Mouse (Mus musculus): ENCODE results near the gene Cacnb4.

Gene Cacnb4

DNA sequence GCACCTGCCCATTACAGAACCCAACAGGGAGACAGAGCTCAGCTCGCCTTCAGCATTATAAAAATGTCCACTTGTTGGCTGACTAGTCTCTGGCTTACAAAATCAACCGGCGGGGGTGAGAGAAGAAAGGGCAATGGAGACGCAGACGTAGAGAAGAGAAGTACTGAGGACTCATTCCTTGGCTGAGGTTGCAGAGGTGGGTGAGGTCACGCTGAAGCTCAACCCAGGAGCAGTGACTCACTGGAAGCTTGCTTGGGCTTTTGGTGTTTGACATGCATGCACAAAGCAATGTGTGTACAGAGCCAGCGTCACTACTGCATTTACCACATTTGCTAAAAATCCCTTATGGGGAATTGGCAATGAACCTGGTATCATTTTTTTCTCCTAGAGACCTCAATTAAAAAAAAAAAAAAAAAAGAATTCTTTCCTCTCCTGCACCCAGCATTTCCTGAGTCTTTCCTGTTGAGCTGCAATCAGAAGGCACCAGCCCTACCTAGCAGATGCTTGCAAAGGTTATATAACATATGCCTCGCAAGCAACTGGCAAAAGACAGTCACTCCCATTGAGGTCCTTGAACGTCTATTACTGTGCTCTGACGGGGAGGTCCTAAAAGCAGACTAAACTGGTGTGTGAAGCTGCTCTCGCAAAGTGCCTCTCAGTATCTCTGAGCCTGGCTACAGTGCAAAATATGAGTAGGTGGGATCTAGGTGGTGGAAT lies 150.6 kb downstream of the Cacnb4 start:
- no peak for DNase-seq (ENCODE audit: low spot score in 2 of 2)

DNA sequence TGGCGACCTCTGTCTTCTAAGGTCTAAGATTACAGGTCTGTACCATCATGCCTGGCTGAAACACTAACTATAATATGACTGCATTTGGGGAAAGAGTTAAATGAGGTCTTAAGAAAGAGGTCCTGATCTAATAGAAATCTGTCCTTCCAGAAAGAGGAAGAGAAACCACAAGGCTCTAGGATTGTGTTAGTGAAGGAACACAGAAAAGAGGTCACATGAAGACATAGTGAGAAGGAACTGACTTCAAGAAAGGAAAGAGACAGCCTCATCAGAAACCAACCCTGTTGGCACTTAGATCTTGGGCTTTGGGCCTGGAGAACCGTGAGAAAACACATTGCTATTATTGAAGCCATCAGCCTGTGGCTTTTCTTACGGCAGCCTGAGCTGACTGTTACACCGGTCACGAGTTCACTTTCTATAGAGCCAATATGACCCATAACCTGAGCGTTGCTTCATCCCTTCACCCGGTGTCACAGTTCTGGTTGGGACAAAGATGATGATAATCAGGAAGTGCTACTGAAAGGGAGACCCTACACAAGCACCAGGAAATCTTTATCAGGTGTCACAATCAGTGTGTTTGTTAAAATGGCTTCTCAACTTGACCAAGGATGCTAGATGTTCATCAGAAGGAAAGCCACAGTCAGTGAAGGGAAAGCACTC lies 153.4 kb downstream of the Cacnb4 start:
- DNase-seq (ENCODE audit: low spot score in 2 of 2), result peak in 1 of 2 experiments; percentile 8

DNA sequence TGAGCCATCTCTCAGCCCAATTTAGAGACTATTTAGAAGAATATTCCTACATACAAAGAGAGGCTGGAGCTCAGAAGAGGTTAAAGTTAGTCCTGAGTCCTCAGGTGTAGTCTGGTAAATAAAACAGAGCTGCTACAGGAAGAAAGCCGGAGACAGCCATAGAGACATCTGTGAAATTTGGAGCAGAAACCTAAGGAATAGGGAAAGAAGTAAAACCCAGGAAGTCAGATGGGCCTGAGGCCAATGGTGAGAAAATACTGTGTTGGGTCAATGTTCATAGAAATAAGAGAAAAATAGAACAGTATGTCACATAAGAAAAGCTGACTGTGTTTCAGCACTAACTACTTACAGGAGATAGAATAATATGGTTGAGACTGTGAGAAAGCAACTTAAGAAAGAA lies 155.6 kb downstream of the Cacnb4 start:
- DNase-seq (ENCODE audit: low spot score in 2 of 2), result no peak

DNA sequence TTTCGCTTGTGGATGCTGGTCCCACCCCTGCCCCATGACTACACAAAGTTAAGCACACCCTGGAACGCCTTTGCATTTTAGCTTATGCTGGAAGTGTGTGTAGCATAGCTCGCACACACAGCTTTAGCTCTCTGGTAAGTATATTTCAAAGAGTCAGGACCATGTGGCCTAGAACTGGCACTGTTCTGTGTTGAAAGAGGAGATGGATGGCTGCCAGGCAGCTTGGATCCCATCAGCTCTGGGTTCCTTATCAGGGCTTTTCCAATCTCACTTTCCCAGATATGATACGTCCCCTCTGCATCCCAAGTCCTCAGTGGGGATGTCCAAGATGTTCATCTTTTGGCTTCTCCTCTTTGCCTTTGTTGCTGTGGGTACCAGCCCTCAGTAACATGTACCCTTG lies 157.9 kb downstream of the Cacnb4 start:
- no peak for DNase-seq (ENCODE audit: low spot score in 2 of 2)

DNA sequence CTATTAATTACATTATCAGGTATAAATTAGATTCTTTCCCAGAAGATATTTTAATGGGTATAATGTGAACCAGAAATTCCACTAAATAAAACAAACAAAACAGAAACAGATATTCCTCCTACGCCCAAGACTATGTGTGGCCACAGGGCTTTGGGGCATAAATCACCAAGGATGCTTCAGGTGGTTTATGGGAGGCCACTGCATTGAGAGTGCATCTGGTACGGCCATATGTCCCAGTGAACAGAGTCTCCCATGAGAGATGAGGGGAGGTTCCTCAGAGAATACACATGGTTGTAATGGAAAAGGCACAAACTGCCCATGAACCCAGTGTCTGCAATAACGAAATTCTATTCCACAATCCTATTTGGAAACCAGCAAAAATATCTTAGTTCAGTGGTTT lies 160.1 kb downstream of the Cacnb4 start:
- no peak for DNase-seq (ENCODE audit: low spot score in 2 of 2)

DNA sequence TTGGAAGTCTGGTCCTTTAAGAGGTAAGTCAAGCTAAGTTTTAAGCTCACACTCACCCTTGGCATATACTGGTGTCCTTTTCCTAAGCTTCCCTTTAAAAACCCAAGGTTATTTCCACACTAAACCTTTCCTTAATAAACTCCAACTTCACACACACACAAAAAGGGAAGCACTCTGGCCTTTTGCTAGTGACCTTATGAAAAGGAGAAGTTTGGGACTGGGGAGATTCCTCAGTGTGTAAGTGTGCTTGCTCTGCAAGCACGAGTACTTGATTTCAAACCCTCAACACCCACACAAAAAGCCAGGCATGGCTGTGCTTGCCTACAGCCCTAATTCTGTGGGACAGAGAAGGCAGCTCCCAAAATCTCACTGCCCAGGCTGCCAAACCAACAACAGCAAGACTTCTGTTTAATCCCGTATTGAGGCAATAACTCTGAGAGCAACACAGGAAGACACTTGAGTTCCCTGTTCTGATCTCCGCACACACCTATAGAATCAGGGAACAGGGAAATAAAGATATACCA lies 163.7 kb downstream of the Cacnb4 start:
- peak in 1 of 2 experiments; percentile 14 for DNase-seq (ENCODE audit: low spot score in 2 of 2)

DNA sequence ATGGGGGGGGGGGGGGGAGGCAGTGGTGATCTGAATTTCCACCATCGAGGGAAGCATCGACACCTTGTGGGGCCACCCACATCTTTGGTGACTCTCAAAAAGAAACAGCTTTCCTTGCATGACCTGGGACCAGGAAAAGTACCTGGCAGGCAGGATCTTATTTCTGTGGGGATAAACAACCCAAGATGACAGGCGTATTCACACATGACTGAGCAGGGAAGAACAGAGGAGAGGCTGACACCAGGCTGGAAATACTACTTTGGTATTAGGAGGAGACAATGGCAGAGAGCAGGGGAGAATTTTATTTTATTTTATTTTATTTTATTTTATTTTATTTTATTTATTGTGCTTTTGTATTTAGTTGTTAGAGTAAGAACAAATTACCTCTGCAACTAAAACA lies 164.4 kb downstream of the Cacnb4 start:
- DNase-seq (ENCODE audit: low spot score in 2 of 2), result no peak

DNA sequence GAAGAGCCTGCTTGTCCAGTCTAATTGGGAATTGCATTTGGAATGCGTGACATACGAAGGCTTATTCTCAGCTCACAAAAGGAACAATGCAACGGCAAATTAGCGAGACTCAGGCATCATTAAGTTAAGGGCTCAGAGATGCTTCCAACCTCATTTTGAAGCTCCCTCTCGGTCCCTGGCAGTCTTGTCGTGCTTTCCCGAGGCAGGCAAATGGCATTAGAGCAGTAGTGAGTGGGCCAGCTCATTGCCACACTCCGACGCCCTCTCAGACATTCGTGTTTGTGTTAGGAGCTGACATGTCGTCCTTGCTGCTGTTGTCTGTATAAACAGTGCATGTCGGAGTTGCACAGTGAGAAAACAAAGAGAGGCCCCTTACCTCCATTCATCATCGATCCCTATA lies 164.8 kb downstream of the Cacnb4 start:
- no peak for DNase-seq (ENCODE audit: low spot score in 2 of 2)

DNA sequence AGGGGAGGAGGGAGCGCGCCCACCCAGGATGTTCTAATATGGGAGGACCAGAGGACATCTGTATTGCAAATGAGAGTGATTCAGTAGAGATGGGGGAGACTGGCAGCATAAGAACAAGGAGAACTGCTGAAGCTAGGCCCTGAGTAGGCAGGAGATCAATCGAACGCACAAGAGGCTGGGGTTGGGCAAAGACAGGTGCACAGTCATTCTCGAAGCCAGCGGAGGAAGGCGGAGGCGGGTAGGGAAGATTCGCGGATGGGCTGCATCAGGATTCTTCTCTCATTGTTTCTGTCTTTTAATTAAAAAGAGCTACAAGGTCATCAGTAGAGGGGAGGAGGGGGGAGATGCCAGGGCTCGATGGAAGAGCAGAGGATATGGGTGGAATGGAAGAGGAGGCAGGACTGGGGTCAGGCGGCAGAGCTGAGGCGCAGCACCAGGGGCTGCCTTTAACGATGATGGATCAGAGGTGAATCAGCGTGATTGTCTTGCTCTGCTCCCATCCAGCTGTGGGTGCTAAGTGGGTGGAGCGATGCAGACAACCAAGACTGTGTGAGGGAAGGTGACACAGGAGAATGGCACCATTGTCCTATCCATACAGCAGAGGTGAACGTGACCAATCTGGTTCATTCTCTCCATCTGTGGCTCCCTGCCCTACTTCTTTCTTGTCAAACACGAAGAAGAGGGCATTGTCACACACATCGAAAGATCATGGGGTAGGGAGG lies 166.7 kb downstream of the Cacnb4 start:
- no peak for DNase-seq (ENCODE audit: low spot score in 2 of 2)

DNA sequence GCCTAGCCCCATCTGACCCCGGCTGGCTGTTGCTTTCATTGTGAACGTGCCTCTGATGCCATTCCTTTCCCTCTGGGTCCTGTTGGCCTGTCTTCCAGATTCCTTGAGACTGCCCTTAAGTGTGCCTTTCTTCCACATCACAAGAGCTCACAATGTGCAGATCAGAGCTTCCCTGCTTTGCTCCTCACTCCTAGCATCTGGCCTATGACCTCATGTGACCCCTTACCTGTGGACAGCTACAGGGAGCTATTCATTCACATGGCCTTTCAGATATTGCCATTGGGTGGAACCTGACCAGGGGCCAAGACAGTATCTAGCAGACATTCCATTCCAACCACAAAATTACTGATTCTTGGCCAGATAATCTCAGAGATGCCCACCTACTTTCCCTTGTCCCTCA lies 171.5 kb downstream of the Cacnb4 start:
- no peak for DNase-seq (ENCODE audit: low spot score in 2 of 2)

DNA sequence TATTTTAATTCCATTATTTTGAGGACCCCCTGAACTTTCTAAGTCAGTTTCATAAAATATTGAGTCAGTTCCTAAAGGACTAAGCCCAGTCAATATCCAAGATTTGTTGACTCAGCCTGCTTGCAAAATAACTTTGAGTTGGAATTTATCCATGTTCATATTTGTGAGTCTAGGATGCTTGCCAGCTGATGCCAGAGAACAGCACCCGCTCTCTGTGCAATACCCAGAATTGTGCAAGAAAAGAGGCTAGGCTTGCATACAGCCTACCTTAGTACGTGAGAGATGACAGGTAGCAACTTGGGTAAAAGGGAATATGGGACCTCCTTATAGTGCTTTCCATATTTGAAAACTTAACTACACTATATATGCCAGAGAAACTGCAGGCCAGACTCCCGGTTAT lies 171.9 kb downstream of the Cacnb4 start:
- no peak for DNase-seq (ENCODE audit: low spot score in 2 of 2)

DNA sequence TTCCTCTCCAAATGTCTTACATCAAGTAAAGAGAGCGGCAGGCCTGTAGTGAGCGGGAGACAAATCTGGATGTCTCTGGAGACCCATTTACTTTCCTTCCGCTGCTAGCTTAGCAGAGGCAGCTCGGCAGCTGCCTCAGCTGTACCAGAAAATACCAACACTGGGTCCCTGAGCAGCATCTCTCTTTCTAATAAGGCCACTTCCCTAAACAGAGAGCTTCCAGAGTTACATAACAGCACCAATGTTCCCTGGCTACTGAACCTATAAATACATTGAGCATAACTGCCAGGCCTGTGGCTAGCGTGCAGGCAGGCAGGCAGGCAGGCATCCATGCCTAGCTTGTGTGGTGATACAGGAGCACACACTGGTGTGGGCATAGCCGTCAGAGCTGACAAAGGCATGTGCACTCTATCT lies 176.8 kb downstream of the Cacnb4 start:
- no peak for DNase-seq (ENCODE audit: low spot score in 2 of 2)

DNA sequence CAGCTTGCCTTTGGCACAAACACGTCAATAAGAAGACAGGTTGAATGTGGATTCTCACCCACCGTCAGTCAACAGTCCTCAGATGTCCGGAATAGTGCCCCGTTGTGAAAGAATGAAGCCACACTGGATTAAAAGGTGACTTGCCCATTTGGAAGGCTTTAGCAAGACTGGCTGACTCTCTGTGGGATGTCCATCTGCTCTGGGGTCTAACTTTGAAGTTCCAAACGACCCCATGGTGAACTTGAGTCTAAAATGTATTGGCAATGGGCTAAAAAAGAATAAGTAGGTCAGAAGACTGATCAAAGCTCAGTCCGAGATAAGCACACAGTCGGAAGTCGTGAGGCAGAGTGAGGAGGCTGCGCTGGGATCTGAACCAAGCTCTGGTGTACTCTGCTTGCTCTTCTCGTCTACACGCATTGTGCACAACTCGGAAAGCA lies 177.5 kb downstream of the Cacnb4 start:
- no peak for DNase-seq (ENCODE audit: low spot score in 2 of 2)

DNA sequence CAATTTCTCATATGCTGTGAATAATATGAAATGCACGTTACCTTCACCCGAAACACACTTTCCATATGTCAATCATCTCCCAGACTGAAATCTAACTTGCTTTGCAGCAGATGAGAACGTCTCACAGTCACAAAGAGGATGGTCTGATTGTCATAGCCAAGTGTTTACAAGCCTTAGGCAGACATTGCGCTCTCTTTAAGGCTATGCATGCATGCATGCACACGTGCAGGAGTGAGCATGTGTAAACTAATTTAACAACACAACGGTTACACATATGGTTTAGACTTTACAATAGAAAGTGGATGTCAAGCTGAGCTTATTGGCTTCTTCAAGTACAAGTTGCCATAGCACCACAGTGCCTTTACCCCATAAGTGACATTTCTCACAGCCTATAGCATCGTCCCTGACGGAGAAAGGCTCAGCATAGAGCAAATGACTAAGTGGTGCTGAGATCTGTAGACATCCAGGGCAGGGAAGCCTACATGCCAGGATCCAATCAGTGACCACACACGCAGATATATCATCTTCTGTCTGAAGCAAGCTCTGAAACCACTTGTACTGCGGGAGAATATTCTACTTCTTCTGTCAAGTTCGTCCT lies 181.4 kb downstream of the Cacnb4 start:
- DNase-seq (ENCODE audit: low spot score in 2 of 2), result no peak

DNA sequence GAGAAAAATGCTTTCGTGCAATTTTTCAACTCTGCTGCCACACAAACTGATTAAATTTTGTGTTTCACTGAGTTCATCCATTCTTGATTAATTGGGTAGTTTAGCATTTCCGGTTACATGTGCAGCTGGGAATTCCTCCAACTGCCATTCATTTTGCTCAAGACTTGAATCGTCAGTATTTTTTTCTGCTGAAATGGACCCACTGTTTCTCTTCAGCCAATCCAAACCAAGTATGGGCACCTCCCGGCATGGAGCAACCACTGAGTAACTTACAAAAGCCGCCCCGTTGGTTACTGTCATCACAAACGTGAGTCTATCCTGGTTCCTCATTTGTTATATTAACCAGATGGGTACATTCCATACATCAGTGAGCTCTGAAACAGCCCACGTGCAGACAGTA lies 182.4 kb downstream of the Cacnb4 start:
- DNase-seq (ENCODE audit: low spot score in 2 of 2), result no peak

DNA sequence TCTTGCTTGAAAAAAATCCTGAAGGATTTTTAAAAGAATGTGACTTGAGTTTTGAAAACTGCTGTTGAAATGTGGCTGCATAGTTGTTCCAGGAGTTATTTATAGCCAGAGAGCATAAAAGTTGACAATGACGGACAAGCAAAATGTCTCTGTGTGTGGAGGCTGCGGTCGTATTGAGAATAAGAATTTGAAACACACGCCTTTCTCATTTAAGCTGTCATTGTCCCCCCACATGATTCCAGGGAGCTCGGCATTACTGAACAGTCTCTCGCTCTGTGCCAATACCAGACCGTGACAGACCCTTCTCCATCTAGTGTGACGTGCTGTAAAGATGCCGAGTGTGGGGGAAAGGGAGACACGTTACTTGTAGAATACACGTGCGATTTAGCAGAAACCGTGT lies 183.8 kb downstream of the Cacnb4 start:
- DNase-seq (ENCODE audit: low spot score in 2 of 2), result no peak

DNA sequence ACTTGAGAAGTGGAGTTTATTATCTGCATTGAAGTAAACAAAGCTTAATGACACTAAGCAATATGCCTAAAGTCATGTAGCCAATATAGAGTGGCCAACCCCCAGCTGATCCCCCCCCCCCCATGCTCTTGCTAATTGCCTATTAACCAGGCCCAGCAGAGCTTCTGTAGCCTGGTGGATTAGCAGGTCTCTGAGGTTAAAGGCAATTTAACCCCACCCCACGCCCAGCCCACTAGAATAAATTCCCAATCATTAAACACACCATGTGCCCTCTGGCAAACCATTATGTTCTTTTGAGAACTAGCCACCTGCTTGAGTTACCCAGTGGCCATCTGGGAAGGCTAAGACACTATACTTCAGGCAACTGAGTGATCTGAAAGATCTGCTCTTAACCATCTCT lies 186.8 kb downstream of the Cacnb4 start:
- DNase-seq (ENCODE audit: low spot score in 2 of 2), result no peak

DNA sequence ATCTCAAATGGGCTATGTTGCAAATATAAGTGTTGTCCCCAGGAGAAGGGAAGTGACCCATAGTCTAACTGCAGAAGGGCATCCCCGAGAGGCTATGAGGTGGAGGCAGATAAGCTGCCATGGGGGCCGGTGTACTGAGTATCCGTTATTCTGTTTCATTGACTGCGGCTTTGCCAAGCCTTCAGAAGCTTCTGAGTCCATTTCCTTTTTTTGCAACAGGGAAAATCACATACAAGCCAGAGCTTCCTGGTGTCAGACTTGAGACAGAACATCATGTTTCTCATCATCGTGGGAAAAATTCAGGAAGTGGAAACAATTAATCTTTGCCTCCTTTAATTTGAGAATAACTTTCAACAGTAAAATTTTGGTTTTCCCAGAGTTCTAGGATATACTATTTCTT lies 193.1 kb downstream of the Cacnb4 start:
- DNase-seq (ENCODE audit: low spot score in 2 of 2), result no peak

DNA sequence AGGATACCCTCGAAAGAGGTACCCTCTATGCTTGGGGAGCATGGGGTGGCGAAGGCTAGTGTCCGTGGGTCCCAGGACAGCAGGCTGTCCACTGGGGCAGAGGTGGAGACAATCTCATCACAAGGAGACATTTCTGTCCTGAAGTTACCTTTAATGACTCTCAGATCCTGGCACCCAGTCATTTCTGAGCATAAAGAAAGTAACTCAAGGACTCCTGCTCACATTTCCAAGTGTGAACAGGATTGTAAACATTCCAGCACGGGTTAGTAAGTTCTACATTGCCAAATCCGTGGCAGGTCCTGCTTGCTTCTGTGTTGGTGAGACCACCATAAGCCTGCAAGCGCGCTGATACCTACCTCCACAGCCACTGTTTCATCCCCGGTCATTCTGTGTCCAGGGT lies 196.2 kb downstream of the Cacnb4 start:
- no peak for DNase-seq (ENCODE audit: low spot score in 2 of 2)

DNA sequence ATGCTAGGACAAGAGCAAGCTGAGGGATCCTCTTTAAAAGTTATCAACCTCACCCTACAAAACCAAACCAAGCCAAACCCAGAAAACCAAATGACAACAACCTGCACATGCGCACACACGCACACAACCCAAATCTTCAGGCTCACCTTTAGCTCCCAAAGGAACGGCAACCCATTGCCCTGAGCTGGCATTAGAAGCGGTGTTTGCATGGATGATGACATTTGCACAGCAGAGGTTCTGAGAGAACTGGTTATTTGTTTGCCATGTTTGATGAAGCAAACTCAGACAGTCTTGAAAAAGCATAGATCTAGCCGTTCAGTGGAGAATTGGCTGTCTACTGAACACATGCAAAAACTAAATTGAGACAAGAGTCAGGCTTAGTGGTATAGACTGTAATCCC lies 198.1 kb downstream of the Cacnb4 start:
- DNase-seq (ENCODE audit: low spot score in 2 of 2), result no peak

DNA sequence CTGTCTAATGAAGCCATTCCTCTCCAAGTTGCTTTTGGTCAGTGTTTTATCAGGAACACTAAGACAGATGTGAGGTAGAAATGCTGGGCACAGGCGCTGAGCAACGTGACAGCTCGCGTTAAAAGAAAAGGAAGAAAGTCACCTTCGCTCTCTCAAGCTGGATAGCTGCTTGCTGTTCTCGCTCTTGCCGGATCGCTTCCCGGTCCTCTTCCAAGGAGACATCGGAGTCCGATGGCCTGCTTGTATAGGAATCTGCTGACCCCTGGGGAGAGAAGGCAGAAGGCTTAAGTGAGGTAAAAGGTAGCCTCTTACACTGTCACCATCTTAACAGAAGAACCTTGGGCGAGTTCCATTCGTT lies 199.1 kb downstream of the Cacnb4 start:
- DNase-seq (ENCODE audit: low spot score in 2 of 2), result no peak

DNA sequence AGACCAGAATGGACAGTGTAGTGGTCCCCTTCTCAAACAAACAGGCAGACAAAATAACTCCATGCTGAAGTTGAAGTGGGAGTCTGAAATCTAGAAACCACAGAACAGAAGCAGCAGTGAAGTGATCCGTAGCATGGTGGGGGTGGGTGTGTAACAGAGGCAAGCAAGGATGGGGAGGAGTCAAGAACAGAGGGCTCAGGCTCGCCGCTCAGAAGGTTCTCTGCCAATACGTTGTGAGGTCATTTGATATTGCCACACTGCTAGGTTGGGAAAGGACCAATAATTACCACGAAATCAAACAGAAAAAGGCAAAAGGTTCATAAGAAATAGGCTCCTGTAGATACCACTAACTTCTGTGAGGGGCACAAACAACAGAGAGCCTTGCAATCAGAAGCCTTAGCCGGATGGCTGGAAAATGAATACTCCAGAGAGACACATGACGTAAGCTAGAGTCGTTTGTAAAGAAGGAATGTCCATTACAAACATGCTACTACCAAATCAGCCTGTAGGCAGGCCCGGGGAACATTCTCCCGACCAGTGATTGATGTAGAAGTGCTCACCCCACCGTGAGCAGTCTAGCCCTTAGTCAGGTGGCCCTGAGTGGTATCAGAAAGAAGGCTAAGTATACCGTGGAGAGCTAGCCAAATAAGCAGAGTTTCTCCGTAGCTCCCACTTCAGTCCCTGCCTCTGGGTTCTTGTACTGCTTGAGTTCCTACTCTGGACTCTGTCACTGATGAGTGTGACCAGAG lies 199.7 kb downstream of the Cacnb4 start:
- peak; percentile 9 to 10 for DNase-seq (ENCODE audit: low spot score in 2 of 2)
